Mouse (Mus musculus) frontal cortex, postnatal 25 days (tissue): ENCODE results near the gene Gm17617.

Experiments used
- DNase-seq, 2 experiments: peaks; one replicate each; pipeline ENCODE4 v3.0.0; 2022; ENCODE audit warnings: low spot score in 2 of 2

Gm17617 gene

DNA sequence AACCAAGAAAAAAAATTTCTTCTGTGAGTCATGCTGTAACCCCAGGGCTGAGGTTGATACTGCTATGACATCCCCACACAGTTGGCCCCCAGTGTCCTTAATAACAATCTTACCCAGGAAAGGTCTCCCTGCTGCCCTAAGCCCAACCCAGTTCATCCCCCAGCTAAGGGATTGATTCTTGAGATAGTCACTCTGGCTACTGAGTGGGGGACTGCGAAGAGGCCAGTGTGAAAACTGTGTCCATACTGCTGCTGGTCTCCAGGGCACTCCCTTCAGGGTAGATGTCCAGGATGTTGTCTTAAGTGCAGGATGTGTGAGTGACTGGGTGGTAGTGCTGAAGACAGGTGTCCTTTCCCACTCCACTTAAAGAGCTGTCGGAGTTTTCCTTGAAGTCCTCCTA is at the start of gene Gm17617:
TSS of gene Gm17617 (minus strand) at position 101 of the 400 bp plus-strand sequence.
- no peak for DNase-seq

GRCm38 (mm10) chr13:55182173-55182894 is 49.0 kb upstream of the Gm17617 start:
- peak; percentile 37 to 53 for DNase-seq

- DNase-seq = no peak
Measured at GRCm38 (mm10) chr13:55181786-55182172, 48.4 kb upstream of the Gm17617 start.

- DNase-seq = no peak
Measured at GRCm38 (mm10) chr13:55179591-55179990, 46.2 kb upstream of the Gm17617 start.

GRCm38 (mm10) chr13:55178556-55178955 is 45.2 kb upstream of the Gm17617 start:
- DNase-seq = peak; percentile 66

GRCm38 (mm10) chr13:55177903-55178496 is 44.7 kb upstream of the Gm17617 start:
- no peak for DNase-seq

DNA sequence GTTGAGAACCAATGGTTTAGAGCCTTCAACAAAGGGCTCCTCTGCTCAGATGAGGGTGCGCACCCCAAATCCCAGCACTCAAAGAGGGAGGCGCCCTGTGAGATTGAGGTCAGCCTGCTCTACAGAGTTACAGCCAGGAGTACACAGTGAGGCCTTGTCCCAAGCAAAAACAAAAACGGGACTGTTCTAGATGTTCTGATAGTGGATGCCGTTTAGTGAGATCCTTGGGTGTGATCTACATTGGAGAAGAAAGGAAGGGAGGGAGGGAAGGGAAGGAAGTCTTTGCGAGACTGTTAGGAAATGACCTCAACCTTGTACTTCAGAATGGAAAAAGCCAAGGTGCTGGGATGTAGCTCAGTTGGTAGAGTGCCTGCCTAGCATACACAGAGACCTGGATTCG is 42.9 kb upstream of the Gm17617 start:
- DNase-seq = no peak

GRCm38 (mm10) chr13:55174347-55174746 is 41.0 kb upstream of the Gm17617 start:
- DNase-seq = no peak

DNA sequence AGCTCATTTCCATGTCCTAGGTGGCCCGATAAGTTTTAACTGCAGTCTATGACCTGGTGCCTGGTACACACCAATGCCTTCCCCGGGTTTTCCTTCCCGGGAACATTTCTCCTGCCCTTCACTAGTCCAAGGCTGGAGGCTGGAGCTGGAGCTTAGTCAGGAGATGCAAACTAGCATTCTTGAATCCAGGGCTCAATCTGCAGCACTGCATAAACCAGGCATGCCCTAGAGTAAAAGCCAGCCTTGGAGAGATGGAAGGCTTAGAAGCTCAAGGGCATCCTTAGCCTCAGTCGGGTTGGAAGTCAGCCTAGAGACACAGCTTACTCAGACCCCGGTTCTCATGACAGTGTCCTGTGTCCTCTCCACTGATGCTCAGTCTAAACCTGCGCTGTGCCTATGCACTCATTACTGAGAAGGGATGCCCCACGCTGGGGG is 39.0 kb upstream of the Gm17617 start:
- no peak for DNase-seq

GRCm38 (mm10) chr13:55171517-55172335 is 38.4 kb upstream of the Gm17617 start:
- DNase-seq = no peak

DNA sequence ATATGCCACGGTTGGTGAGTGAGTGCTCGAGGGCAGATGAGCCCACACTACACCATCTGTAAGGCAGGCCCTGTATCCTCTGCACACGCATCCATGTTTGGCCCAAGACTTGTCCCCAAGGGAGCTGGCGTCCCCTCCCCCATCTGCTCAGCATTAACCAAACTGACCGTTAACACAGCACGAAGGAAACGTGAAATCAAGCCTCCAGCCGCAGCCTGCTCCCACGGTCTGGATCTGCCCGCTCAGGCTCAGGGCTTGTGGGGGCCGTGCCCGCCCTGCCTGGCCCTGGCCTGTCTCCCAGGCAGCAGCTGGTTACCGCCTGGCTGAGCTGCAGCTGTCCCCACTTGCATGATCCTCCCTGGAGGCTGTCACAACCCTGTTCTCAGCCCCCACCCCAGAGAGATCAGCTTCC is 35.6 kb upstream of the Gm17617 start:
- DNase-seq = no peak

- no peak for DNase-seq
Measured at GRCm38 (mm10) chr13:55168255-55168654, 34.9 kb upstream of the Gm17617 start.

DNA sequence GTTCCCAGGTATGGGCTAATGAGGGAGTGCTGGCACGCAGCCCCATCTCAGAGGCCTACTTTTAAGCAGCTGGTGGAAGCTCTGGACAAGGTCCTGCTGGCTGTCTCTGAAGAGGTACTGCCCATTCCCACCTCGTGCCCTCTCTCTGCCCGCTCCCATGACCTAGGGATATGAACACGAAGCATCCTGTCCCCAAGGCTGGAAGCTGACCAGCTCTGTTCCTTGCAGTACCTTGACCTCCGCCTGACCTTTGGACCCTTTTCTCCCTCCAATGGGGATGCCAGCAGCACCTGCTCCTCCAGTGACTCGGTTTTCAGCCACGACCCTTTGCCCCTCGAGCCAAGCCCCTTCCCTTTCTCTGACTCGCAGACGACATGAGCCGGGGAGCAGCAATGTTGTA is 34.5 kb upstream of the Gm17617 start:
- DNase-seq = no peak

DNA sequence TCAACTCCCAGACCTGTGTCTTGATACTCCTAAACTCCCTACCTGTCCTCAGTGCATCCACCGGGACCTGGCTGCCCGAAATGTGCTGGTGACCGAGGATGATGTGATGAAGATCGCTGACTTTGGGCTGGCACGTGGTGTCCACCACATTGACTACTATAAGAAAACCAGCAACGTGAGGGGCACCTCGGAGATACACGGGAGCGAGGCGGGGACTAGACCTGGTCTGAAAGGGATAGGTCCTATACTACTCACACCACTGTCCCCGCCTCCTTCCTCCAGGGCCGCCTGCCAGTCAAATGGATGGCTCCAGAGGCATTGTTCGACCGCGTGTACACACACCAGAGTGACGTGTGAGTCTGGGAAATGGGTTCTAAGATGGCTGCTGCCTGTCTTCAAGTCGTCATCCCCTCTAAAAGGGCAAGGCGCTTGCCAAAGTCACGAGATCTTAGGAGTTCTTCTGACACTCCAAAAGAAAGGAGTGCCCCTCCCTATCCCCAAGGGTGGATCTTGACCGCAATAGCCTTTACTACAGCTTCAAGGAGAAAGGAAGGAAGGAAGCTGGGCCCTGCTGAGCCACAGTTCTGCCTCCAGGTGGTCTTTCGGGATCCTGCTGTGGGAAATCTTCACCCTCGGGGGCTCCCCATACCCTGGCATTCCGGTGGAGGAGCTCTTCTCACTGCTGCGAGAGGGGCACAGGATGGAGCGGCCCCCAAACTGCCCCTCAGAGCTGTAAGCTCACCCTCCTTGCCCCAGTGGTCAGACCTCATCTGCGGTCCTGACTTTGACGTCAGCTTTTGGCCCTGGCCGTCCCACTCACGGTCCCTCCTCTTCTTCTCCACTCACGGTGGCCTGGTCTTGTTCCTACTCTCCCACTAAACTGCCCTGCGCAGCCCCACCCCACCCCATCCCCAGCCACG is 33.7 kb upstream of the Gm17617 start:
- DNase-seq = no peak

DNA sequence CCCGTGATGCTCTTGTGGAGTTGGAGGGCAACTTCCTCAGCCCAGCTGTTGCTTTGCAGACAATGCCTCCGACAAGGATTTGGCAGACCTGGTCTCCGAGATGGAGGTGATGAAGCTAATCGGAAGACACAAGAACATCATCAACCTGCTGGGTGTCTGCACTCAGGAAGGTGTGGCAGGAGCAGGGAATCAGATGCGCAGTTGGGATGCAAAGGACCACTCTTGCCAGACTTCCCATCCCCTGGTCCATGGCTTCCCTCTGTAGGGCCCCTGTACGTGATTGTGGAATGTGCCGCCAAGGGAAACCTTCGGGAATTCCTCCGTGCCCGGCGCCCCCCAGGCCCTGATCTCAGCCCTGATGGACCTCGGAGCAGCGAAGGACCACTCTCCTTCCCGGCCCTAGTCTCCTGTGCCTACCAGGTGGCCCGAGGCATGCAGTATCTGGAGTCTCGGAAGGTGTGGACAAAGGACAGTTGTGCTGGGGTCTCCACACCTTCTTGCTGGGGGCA is 32.5 kb upstream of the Gm17617 start:
- no peak for DNase-seq

DNA sequence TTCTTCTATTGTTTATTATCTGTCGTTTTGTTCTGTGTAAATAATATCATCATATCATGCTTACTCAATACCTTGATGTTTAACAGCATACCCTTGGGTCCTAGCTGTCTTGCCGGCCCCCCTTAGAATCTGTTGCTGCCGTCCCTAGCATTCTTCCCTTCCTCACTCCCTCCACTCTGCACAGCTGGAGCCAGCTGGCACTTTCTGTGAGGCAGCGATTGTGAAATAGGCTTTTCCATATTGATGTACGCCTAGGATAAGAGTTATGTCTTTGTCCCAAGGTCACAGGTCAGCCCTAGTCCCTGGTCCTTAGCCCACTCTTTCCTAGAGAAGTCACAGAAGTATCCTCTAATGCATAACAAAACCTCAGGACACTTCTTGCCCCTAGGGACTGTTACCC is 30.2 kb upstream of the Gm17617 start:
- no peak for DNase-seq

DNA sequence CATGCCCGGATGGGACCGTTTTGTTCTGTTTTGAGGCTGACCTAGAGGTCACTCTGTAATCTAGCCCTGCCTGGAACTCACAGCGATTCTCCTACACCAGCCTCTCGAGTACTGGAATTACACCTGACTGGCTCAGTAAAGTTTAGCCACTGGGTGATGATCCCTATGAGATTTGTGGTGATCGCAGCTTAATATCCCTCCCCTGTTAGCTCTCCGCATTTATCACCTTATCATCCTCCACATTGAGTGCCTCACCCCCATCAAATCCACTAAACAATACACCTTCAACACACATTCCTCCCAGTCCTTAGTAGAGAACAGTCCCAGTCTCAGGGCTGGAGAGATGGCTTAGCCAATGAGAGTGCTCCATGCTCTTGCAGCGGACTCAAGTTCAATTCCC is 29.0 kb upstream of the Gm17617 start:
- DNase-seq = no peak

DNA sequence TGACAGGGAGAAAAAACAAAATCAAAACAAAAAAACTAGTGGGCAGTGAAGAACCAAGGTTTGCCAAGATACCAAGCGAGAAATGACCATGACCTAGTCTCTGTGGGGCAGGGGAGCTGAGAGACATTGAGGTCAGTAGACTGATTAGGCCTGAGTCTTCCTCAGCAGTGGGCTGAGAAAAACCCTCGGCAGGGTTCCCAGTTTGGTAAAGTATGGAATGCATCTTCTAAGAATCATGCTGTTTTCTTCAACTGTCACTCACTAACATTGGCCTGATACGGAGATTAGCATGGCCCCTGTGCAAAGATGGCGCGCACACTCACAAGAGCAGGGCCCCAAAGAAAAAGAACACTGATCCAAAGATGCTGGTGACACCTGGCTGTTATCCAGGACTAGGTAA is 20.6 kb upstream of the Gm17617 start:
- no peak for DNase-seq

GRCm38 (mm10) chr13:55152621-55153415 is 19.5 kb upstream of the Gm17617 start, which contains the start of gene Fgfr4:
Fgfr4 (plus strand) TSS chr13:55152640.
- no peak for DNase-seq

- DNase-seq = no peak
Measured at GRCm38 (mm10) chr13:55140271-55140670, 6.9 kb upstream of the Gm17617 start.
